Mouse (Mus musculus): ENCODE results near the gene Rcn3. TPM values are rescaled to one million over a fixed set of nuclear protein-coding genes. Genes with fewer than 3 reads are reported as not detected.

Gene Rcn3
- total and polyA plus RNA-seq, 3 experiments: 0.38 TPM; not detected in 2

Other genes with a start within 250 kb of the Rcn3 start
Only the 20 nearest of the 35 such genes appear.
- gene Cpt1c, start 117.4 kb downstream of the Rcn3 start, total RNA-seq (2012; rRNA removed): 3.6 and 4.5 TPM in 2 replicates
- gene Cpt1c, start 117.4 kb downstream of the Rcn3 start, total RNA-seq (2014; rRNA removed): 10.2 and 10.3 TPM in 2 replicates
- gene Cpt1c, start 117.4 kb downstream of the Rcn3 start, polyA plus RNA-seq (2012; ENCODE audit: insufficient read length, low read depth): 10.4 and 12.7 TPM in 2 replicates
- gene Prmt1, start 105.7 kb downstream of the Rcn3 start, total RNA-seq (2012; rRNA removed): 340 and 407 TPM in 2 replicates
- 220 and 231 TPM in 2 replicates for gene Prmt1, start 105.7 kb downstream of the Rcn3 start, total RNA-seq (2014; rRNA removed)
- gene Prmt1, start 105.7 kb downstream of the Rcn3 start, polyA plus RNA-seq (2012; ENCODE audit: insufficient read length, low read depth): 608 and 642 TPM in 2 replicates
- gene Irf3, start 94.6 kb downstream of the Rcn3 start, total RNA-seq (2012; rRNA removed): 56.5 and 65.0 TPM in 2 replicates
- gene Irf3, start 94.6 kb downstream of the Rcn3 start, total RNA-seq (2014; rRNA removed): 33.5 and 39.0 TPM in 2 replicates
- gene Irf3, start 94.6 kb downstream of the Rcn3 start, polyA plus RNA-seq (2012; ENCODE audit: insufficient read length, low read depth): 79.7 and 87.7 TPM in 2 replicates
- 11.8 and 12.0 TPM in 2 replicates for gene Bcl2l12, start 93.5 kb downstream of the Rcn3 start, total RNA-seq (2012; rRNA removed)
- 9.2 and 9.8 TPM in 2 replicates for gene Bcl2l12, start 93.5 kb downstream of the Rcn3 start, total RNA-seq (2014; rRNA removed)
- gene Bcl2l12, start 93.5 kb downstream of the Rcn3 start, polyA plus RNA-seq (2012; ENCODE audit: insufficient read length, low read depth): 10.8 and 12.6 TPM in 2 replicates
- 15.5 and 18.2 TPM in 2 replicates for gene Scaf1, start 75.9 kb downstream of the Rcn3 start, total RNA-seq (2012; rRNA removed)
- gene Scaf1, start 75.9 kb downstream of the Rcn3 start, total RNA-seq (2014; rRNA removed): 5.4 and 6.1 TPM in 2 replicates
- gene Scaf1, start 75.9 kb downstream of the Rcn3 start, polyA plus RNA-seq (2012; ENCODE audit: insufficient read length, low read depth): 38.9 and 41.9 TPM in 2 replicates
- 5.0 and 10.6 TPM in 2 replicates for gene Rras, start 74.3 kb downstream of the Rcn3 start, total RNA-seq (2012; rRNA removed)
- gene Rras, start 74.3 kb downstream of the Rcn3 start, total RNA-seq (2014; rRNA removed): 6.6 and 7.2 TPM in 2 replicates
- gene Rras, start 74.3 kb downstream of the Rcn3 start, polyA plus RNA-seq (2012; ENCODE audit: insufficient read length, low read depth): 18.5 and 19.8 TPM in 2 replicates
- 5.7 and 6.5 TPM in 2 replicates for gene Prr12, start 39.3 kb downstream of the Rcn3 start, total RNA-seq (2012; rRNA removed)
- 1.1 and 1.2 TPM in 2 replicates for gene Prr12, start 39.3 kb downstream of the Rcn3 start, total RNA-seq (2014; rRNA removed)
- 18.0 and 20.5 TPM in 2 replicates for gene Prr12, start 39.3 kb downstream of the Rcn3 start, polyA plus RNA-seq (2012; ENCODE audit: insufficient read length, low read depth)
- gene Nosip, start 29.8 kb downstream of the Rcn3 start, total RNA-seq (2012; rRNA removed): 73.2 and 86.8 TPM in 2 replicates
- gene Nosip, start 29.8 kb downstream of the Rcn3 start, total RNA-seq (2014; rRNA removed): 79.3 and 81.4 TPM in 2 replicates
- gene Nosip, start 29.8 kb downstream of the Rcn3 start, polyA plus RNA-seq (2012; ENCODE audit: insufficient read length, low read depth): 72.4 and 83.9 TPM in 2 replicates
- gene Prrg2, start 29.5 kb downstream of the Rcn3 start, total RNA-seq (2012; rRNA removed): 7.1 and 7.6 TPM in 2 replicates
- 6.1 and 6.7 TPM in 2 replicates for gene Prrg2, start 29.5 kb downstream of the Rcn3 start, total RNA-seq (2014; rRNA removed)
- 7.2 and 7.7 TPM in 2 replicates for gene Prrg2, start 29.5 kb downstream of the Rcn3 start, polyA plus RNA-seq (2012; ENCODE audit: insufficient read length, low read depth)
- 0.13 and 0.17 TPM in 2 replicates for gene Fcgrt, start 11.6 kb upstream of the Rcn3 start, total RNA-seq (2012; rRNA removed)
- gene Fcgrt, start 11.6 kb upstream of the Rcn3 start, total RNA-seq (2014; rRNA removed): not detected in 2 replicates
- 0.15 and 0.16 TPM in 2 replicates for gene Fcgrt, start 11.6 kb upstream of the Rcn3 start, polyA plus RNA-seq (2012; ENCODE audit: insufficient read length, low read depth)
- 1,839 and 2,104 TPM in 2 replicates for gene Rps11, start 32.2 kb upstream of the Rcn3 start, total RNA-seq (2012; rRNA removed)
- gene Rps11, start 32.2 kb upstream of the Rcn3 start, total RNA-seq (2014; rRNA removed): 898 and 923 TPM in 2 replicates
- 1,465 and 1,699 TPM in 2 replicates for gene Rps11, start 32.2 kb upstream of the Rcn3 start, polyA plus RNA-seq (2012; ENCODE audit: insufficient read length, low read depth)
- 5,043 and 5,211 TPM in 2 replicates for gene Rpl13a, start 36.5 kb upstream of the Rcn3 start, total RNA-seq (2012; rRNA removed)
- 2,822 and 2,851 TPM in 2 replicates for gene Rpl13a, start 36.5 kb upstream of the Rcn3 start, total RNA-seq (2014; rRNA removed)
- gene Rpl13a, start 36.5 kb upstream of the Rcn3 start, polyA plus RNA-seq (2012; ENCODE audit: insufficient read length, low read depth): 4,154 and 5,174 TPM in 2 replicates
- 1.3 and 2.2 TPM in 2 replicates for gene Gm45713, start 44.0 kb upstream of the Rcn3 start, total RNA-seq (2012; rRNA removed)
- not detected in 2 replicates for gene Gm45713, start 44.0 kb upstream of the Rcn3 start, total RNA-seq (2014; rRNA removed)
- gene Gm45713, start 44.0 kb upstream of the Rcn3 start, polyA plus RNA-seq (2012; ENCODE audit: insufficient read length, low read depth): 1.4 TPM in 1 of 2 replicates, not detected in the other
- gene Flt3l, start 44.2 kb upstream of the Rcn3 start, total RNA-seq (2012; rRNA removed): 4.0 and 4.9 TPM in 2 replicates
- 4.3 and 4.6 TPM in 2 replicates for gene Flt3l, start 44.2 kb upstream of the Rcn3 start, total RNA-seq (2014; rRNA removed)
- 11.4 and 14.9 TPM in 2 replicates for gene Flt3l, start 44.2 kb upstream of the Rcn3 start, polyA plus RNA-seq (2012; ENCODE audit: insufficient read length, low read depth)
- 69.3 and 74.1 TPM in 2 replicates for gene Pih1d1, start 62.1 kb upstream of the Rcn3 start, total RNA-seq (2012; rRNA removed)
- 37.2 and 37.4 TPM in 2 replicates for gene Pih1d1, start 62.1 kb upstream of the Rcn3 start, total RNA-seq (2014; rRNA removed)
- gene Pih1d1, start 62.1 kb upstream of the Rcn3 start, polyA plus RNA-seq (2012; ENCODE audit: insufficient read length, low read depth): 44.6 and 50.3 TPM in 2 replicates
- gene Aldh16a1, start 62.4 kb upstream of the Rcn3 start, total RNA-seq (2012; rRNA removed): 41.6 and 45.1 TPM in 2 replicates
- gene Aldh16a1, start 62.4 kb upstream of the Rcn3 start, total RNA-seq (2014; rRNA removed): 26.9 and 27.8 TPM in 2 replicates
- gene Aldh16a1, start 62.4 kb upstream of the Rcn3 start, polyA plus RNA-seq (2012; ENCODE audit: insufficient read length, low read depth): 49.8 and 53.5 TPM in 2 replicates
- not detected in 2 replicates for gene Slc17a7, start 71.7 kb upstream of the Rcn3 start, total RNA-seq (2012; rRNA removed)
- not detected in 2 replicates for gene Slc17a7, start 71.7 kb upstream of the Rcn3 start, total RNA-seq (2014; rRNA removed)
- 0.11 TPM in 1 of 2 replicates, not detected in the other for gene Slc17a7, start 71.7 kb upstream of the Rcn3 start, polyA plus RNA-seq (2012; ENCODE audit: insufficient read length, low read depth)
- gene Gfy, start 87.3 kb upstream of the Rcn3 start, total RNA-seq (2012; rRNA removed): not detected in 2 replicates
- gene Gfy, start 87.3 kb upstream of the Rcn3 start, total RNA-seq (2014; rRNA removed): not detected in 2 replicates
- gene Gfy, start 87.3 kb upstream of the Rcn3 start, polyA plus RNA-seq (2012; ENCODE audit: insufficient read length, low read depth): not detected in 2 replicates
- gene Pth2, start 88.8 kb upstream of the Rcn3 start, total RNA-seq (2012; rRNA removed): not detected in 2 replicates
- not detected in 2 replicates for gene Pth2, start 88.8 kb upstream of the Rcn3 start, total RNA-seq (2014; rRNA removed)
- gene Pth2, start 88.8 kb upstream of the Rcn3 start, polyA plus RNA-seq (2012; ENCODE audit: insufficient read length, low read depth): not detected in 2 replicates
- gene Ccdc155, start 112.7 kb upstream of the Rcn3 start, total RNA-seq (2012; rRNA removed): 0.04 TPM in 1 of 2 replicates, not detected in the other
- not detected in 2 replicates for gene Ccdc155, start 112.7 kb upstream of the Rcn3 start, total RNA-seq (2014; rRNA removed)
- not detected in 2 replicates for gene Ccdc155, start 112.7 kb upstream of the Rcn3 start, polyA plus RNA-seq (2012; ENCODE audit: insufficient read length, low read depth)

Data from CH12.LX (cell line).